Mouse (Mus musculus) lung, postnatal 10 days (tissue): ENCODE measurements around the gene Gria2.

Experiments used
- DNase-seq: peaks from one replicate; pipeline ENCODE4 v3.0.0; 2021

The Gria2 gene

DNA sequence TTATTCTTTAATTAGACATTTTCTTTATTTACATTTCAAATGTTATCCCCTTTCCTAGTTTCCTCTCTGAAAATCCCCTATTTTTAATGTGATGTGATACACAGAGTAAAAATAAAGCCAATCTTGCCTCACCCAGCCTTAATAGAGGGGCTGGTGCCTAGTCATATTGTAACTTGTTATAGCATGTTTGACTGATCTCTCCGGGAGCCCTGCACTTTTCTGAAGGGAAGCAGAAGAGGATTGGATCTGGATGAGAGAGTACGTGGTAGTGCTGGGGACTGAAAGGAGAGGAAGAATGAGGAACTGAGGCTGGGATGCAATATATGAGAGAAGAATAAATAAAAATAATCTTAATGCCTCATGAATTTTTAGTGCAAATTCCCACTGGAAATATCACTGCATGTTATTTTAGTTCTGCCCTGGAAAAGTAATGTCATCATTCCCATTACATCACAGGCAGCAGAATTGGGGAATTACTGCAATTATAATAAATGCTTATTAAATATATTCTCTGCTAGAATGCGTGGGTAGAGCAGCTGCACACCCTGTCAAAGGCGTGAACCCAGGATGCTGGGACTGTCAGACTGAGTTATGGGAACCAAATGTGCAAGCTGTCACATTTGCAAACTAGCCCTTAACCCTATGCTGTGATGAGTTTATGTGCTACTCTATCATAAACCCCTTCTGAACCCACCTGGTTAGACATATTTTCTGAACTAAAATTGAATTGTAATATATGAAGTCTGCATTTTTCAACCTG lies 28.4 kb downstream of the Gria2 start:
- DNase-seq, result no peak

- DNase-seq, result no peak
Measured at GRCm38 (mm10) chr3:80773232-80773631, 29.4 kb downstream of the Gria2 start.

- no peak for DNase-seq
Measured at GRCm38 (mm10) chr3:80769506-80770235, 33.0 kb downstream of the Gria2 start.

DNA sequence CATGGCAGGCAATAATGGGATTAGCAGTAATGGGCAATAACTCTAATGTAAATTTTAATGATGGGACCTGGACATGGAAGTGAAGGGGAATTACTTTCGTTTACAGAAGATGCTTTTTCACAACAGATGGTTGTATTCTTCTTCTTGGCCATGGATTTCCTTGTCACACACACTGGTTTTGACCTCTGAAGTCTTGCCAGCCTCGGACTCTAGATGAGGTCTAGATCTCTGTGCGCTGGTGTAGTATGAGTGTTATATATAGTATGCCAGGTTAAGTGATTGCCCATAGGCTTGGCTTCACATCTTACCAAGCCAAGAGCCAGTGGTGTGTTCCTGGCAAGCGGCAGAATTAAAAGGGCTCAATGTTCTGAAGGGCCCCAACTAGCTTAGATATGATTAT lies 43.7 kb downstream of the Gria2 start:
- DNase-seq, result no peak

- DNase-seq, result no peak
Measured at GRCm38 (mm10) chr3:80758363-80758762, 44.3 kb downstream of the Gria2 start.

- no peak for DNase-seq
Measured at GRCm38 (mm10) chr3:80750786-80751185, 51.8 kb downstream of the Gria2 start.

DNA sequence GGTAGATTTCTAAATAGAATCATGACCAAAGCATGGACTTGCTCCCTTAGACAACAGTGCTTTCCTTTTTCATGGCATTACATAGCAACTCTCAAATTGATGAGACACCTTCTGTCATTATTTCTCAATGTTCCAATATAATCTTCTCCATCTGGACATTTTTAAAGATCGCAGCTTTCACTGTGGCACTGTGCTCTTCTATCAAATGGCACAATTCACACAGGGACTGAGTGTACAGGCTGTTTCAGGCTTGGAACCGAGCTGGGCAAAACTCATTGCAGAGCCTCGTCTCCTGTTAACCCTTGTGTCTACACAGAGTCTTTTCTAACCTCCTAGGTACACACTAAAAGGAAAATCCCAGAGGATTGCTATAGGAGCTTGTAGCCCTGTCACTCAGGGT lies 77.4 kb downstream of the Gria2 start:
- DNase-seq, result no peak

GRCm38 (mm10) chr3:80713123-80713522 lies 89.5 kb downstream of the Gria2 start:
- DNase-seq, result no peak

- no peak for DNase-seq
Measured at GRCm38 (mm10) chr3:80708992-80709391, 93.6 kb downstream of the Gria2 start.

DNA sequence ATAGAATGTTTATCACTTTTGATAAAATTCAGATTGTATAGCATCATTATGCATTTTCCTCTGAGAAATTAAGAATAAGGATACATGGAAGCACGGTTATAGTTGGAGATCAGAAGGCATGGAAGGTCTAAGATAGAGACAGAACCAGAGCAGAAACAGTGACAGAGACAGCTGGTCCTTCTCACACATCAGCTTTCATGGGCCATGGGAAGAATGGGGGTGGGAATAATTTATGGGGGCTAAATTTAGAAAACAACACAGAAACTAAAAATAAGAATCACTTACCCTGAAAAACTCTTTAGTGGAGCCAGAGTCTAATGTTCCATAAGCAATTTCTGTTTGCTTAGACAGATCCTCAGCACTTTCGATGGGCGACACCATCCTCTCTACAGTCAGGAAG lies 100.5 kb downstream of the Gria2 start:
- peak; percentile 58 for DNase-seq

DNA sequence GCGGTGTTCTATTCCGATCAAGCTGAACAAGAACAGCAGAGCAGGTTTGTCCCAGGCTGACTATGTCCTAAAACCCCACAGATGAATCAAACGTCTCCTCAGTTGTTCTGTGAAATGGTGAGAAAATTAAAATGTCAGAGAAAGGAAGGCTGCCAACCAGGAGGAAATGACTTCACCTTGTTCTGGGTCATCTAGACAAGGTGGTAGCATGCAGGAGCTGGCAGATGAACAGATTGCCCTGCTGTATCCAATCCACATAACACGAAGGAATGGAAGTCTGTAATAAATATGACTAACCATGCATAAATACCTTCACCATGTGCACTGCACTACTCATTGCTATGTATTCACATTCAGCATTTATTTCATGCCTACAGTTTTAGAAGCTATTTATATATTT lies 105.1 kb downstream of the Gria2 start:
- DNase-seq, result no peak

DNA sequence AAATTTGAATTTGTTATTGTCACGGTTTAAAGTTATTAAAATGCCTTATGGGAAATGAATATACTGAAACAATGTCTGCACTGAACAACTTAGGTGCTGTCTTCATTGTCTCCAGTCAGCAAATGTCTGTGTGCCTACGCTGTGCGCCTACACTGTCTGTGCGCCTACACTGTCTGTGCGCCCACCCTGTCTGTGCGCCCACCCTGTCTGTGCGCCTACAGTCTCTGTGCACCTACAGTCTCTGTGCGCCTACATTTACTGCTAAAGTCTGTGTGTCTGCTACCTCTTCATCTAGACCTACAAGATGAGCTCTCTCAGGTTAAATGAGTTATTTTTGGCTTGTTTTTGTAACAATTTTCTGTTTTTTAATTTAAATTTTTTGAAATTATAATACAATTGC lies 107.7 kb downstream of the Gria2 start:
- DNase-seq, result no peak

DNA sequence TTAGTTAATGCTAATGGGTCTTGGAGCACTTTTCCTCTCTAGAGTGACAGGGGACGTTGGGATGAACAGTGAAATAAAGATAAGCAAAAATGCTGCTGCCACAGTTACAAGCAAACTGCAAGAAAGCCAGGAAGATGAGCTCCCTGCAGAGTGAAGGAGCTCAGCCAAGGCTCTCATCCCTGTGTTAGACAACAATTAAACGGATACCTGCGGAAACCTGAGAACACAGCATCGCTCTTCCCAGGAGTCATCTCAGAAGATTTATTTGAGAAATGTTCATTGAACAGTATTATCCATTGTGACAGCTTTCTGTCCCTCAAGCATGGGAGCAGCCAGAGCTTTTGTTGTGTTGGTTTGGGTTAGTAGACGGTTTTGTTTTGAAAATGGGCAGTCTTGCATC lies 137.5 kb downstream of the Gria2 start:
- DNase-seq, result no peak

DNA sequence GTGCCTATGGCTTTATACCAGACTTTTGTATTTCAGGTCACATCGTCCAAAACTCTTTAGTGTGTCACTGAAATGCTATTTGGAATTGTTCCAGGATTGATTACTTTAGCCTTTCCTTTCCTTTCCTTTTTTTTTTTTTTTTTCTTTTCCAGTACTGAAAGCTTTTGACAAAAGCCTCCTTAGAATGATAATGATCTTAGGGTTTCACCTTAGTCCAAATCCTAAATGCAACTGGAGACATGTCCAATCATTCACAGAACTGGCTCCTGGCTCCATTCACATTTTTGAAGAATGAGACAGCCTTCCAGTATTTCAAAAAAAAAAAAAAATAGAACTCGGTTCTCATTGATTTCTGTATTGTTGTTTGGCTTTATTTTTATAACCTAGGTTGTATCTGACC lies 139.3 kb downstream of the Gria2 start:
- DNase-seq, result no peak

DNA sequence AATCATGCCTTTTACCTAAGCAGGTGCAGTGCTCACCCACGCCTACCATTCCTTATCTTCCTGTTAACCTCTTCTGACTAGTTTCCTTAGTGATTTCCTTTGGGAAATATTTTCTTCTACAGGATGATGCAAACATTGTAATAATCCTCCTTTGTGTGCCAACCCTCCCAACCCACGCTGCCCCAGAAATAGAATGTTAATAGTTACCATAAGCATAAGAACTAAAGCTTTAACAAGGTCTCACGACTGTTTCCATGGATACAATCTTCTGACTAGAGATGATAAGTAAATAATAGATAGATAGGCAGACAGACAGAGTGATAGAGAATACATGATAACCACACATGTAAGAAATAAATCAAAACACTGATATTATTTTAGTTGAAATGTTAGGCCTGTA lies 140.8 kb downstream of the Gria2 start:
- no peak for DNase-seq

DNA sequence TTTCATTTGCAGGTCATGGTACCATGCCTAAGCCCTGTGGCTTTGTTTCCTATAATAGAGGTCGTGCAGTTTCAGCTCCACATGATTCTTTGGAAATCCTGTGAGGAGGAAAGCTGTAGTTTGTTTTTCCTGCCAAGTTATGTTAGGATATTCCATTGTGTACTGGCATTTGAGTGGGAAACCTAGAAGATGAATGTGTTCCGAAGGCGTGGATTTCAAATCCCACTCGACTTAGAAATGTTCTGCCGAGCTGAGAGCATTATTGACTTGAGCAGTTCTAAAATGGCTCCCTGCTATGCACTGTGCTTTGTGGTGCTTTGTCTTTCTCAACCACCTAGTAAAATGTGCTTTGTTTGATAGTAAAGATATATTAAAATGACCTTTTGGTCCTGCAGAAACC lies 150.4 kb downstream of the Gria2 start:
- DNase-seq, result no peak
